Comparison of ENCODE assay signal across 8 mouse cellular contexts in the genomic region with DNA sequence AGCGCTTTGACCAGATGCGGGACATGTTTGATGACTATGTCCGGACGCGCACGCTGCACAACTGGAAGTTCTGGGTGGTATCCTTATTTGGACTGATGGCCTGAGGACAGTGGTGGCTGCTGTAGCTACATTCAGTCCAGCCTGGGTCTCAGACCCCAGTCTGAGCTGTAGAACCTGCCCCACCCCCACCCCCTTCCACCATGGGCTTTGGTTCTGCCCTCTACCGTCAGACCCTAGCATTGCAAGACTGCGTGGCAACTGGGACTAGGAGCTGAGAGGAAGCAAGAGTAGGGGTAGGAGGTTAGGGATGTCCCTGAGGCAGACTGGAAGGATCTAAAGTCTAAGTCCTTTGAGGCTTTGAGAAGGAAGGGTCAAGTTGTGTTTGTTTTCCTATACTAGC. TPM values are rescaled to one million over a fixed set of nuclear protein-coding genes. Genes with fewer than 3 reads are reported as not detected.
DNase-seq lines count a peak whose midpoint lies in the region; ATAC-seq lines count a peak whose summit lies in the region.

No protein-coding gene starts in this region.

- H3K4me2 ChIP-seq in heart, embryonic 16.5 days (ENCODE audit: low read depth, low read length) = peak overlapping the region; percentile 52
- peak overlapping the region; percentile 46 for H3K4me2 ChIP-seq in limb, embryonic 13.5 days (replicated peaks)
- peak overlapping the region; percentile 36 for H3K4me2 ChIP-seq in midbrain, embryonic 12.5 days (replicated peaks)

- H3K27me3 ChIP-seq in heart, embryonic 16.5 days (ENCODE audit: control insufficient read depth, insufficient read depth, low read length) = peaks cover 37% of the 10 kb centered on the region
- peaks cover 56% of the 10 kb centered on the region for H3K27me3 ChIP-seq in limb, embryonic 13.5 days
- peaks cover 57% of the 10 kb centered on the region for H3K27me3 ChIP-seq in midbrain, embryonic 12.5 days

- H3K27ac ChIP-seq in heart, embryonic 16.5 days (ENCODE audit: low read length) = no peak overlapping the region
- no peak overlapping the region for H3K27ac ChIP-seq in limb, embryonic 13.5 days
- no peak overlapping the region for H3K27ac ChIP-seq in midbrain, embryonic 12.5 days (replicated peaks)

- 4% methylated on average over 8 of the region's 8 CpGs for WGBS in heart, embryonic 16.5 days
- WGBS in limb, embryonic 13.5 days = 3% methylated on average over 8 of the region's 8 CpGs
- WGBS in midbrain, embryonic 12.5 days = 4% methylated on average over 8 of the region's 8 CpGs

- peaks cover 4% of the 10 kb centered on the region; the same call in 1 of the 2 replicates for H3K9me3 ChIP-seq in heart, embryonic 16.5 days (replicated peaks; ENCODE audit: control insufficient read depth, low read length)
- no peaks in the 10 kb centered on the region for H3K9me3 ChIP-seq in limb, embryonic 13.5 days
- no peaks in the 10 kb centered on the region for H3K9me3 ChIP-seq in midbrain, embryonic 12.5 days

- DNase-seq in ovary, postnatal 36 days (ENCODE audit: low spot score) = peak; percentile 42
- DNase-seq in ovary, adult 18-20 months (ENCODE audit: low spot score) = no peak
- peak; percentile 57 for DNase-seq in testis, postnatal 10 days (ENCODE audit: low spot score)
- DNase-seq in T-cell, adult 2 months (ENCODE audit: low spot score) = no peak

- H3K4me3 ChIP-seq in heart, embryonic 16.5 days (ENCODE audit: low read length) = peak overlapping the region; percentile 27
- H3K4me3 ChIP-seq in limb, embryonic 13.5 days = peak overlapping the region; percentile 7
- H3K4me3 ChIP-seq in midbrain, embryonic 12.5 days = 0 out of 2 replicates have a peak overlapping the region, but pooled peaks have one; percentile 13

- H3K36me3 ChIP-seq in heart, embryonic 16.5 days (ENCODE audit: control insufficient read depth, insufficient read depth) = no peaks in the 10 kb centered on the region
- no peaks in the 10 kb centered on the region for H3K36me3 ChIP-seq in limb, embryonic 13.5 days
- no peaks in the 10 kb centered on the region for H3K36me3 ChIP-seq in midbrain, embryonic 12.5 days

- peaks cover 5% of the 10 kb centered on the region; the same call in 1 of the 2 replicates for H3K4me1 ChIP-seq in heart, embryonic 16.5 days (ENCODE audit: control insufficient read depth, insufficient read depth, low read length)
- peaks cover 13% of the 10 kb centered on the region for H3K4me1 ChIP-seq in limb, embryonic 13.5 days
- H3K4me1 ChIP-seq in midbrain, embryonic 12.5 days = peaks cover 8% of the 10 kb centered on the region; the same call in 1 of the 2 replicates

- ATAC-seq in common myeloid progenitor, adult 5-6 weeks (replicated peaks; ENCODE audit: low read depth, poor library complexity, severe bottlenecking) = peak; percentile 74
- ATAC-seq in heart, embryonic 16.5 days (replicated peaks; ENCODE audit: extremely low read depth, insufficient read depth, low FRiP score) = peak; percentile 28
- ATAC-seq in limb, embryonic 13.5 days (ENCODE audit: low FRiP score, low read depth) = no peak
- ATAC-seq in midbrain, embryonic 12.5 days (ENCODE audit: low FRiP score, low read depth) = no peak

- no peak overlapping the region for H3K9ac ChIP-seq in heart, embryonic 16.5 days (ENCODE audit: low read length)
- no peak overlapping the region for H3K9ac ChIP-seq in limb, embryonic 13.5 days
- no peak overlapping the region for H3K9ac ChIP-seq in midbrain, embryonic 12.5 days (replicated peaks)

RNA-seq across cellular contexts. Expression of a gene that starts 14.9 kb away (rescaled TPM):
- 12.7 and 18.0 TPM in 2 replicates for total RNA-seq in common myeloid progenitor, adult 5-6 weeks (2017)
- polyA plus RNA-seq in heart, embryonic 16.5 days (2015; fragmentation: Nextera tagmentation; extraction: Ambion mirVana) = 18.9 and 20.3 TPM in 2 replicates
- polyA plus RNA-seq in limb, embryonic 13.5 days (2015; fragmentation: Nextera tagmentation; extraction: Ambion mirVana) = 29.0 and 32.5 TPM in 2 replicates
- polyA plus RNA-seq in midbrain, embryonic 12.5 days (2016; fragmentation: Nextera tagmentation; extraction: Ambion mirVana) = 26.3 and 26.5 TPM in 2 replicates

RNA-seq across cellular contexts. Expression of a gene that starts 33.5 kb away (rescaled TPM):
- 30.3 and 32.8 TPM in 2 replicates for total RNA-seq in common myeloid progenitor, adult 5-6 weeks (2017)
- polyA plus RNA-seq in heart, embryonic 16.5 days (2015; fragmentation: Nextera tagmentation; extraction: Ambion mirVana) = 40.1 and 47.7 TPM in 2 replicates
- 47.3 and 50.0 TPM in 2 replicates for polyA plus RNA-seq in limb, embryonic 13.5 days (2015; fragmentation: Nextera tagmentation; extraction: Ambion mirVana)
- polyA plus RNA-seq in midbrain, embryonic 12.5 days (2016; fragmentation: Nextera tagmentation; extraction: Ambion mirVana) = 46.8 and 49.6 TPM in 2 replicates

RNA-seq across cellular contexts. Expression of a gene that starts 44.8 kb away (rescaled TPM):
- not detected in 2 replicates for total RNA-seq in common myeloid progenitor, adult 5-6 weeks (2017)
- 2.2 and 2.4 TPM in 2 replicates for polyA plus RNA-seq in heart, embryonic 16.5 days (2015; fragmentation: Nextera tagmentation; extraction: Ambion mirVana)
- polyA plus RNA-seq in limb, embryonic 13.5 days (2015; fragmentation: Nextera tagmentation; extraction: Ambion mirVana) = 1.6 and 2.2 TPM in 2 replicates
- 2.0 and 2.1 TPM in 2 replicates for polyA plus RNA-seq in midbrain, embryonic 12.5 days (2016; fragmentation: Nextera tagmentation; extraction: Ambion mirVana)

RNA-seq across cellular contexts. Expression of a gene that starts 52.5 kb away (rescaled TPM):
- 168 and 188 TPM in 2 replicates for total RNA-seq in common myeloid progenitor, adult 5-6 weeks (2017)
- 21.1 and 22.9 TPM in 2 replicates for polyA plus RNA-seq in heart, embryonic 16.5 days (2015; fragmentation: Nextera tagmentation; extraction: Ambion mirVana)
- 48.9 and 50.3 TPM in 2 replicates for polyA plus RNA-seq in limb, embryonic 13.5 days (2015; fragmentation: Nextera tagmentation; extraction: Ambion mirVana)
- polyA plus RNA-seq in midbrain, embryonic 12.5 days (2016; fragmentation: Nextera tagmentation; extraction: Ambion mirVana) = 68.1 and 70.4 TPM in 2 replicates

RNA-seq across cellular contexts. Expression of a gene that starts 56.5 kb away (rescaled TPM):
- total RNA-seq in common myeloid progenitor, adult 5-6 weeks (2017) = not detected in 2 replicates
- polyA plus RNA-seq in heart, embryonic 16.5 days (2015; fragmentation: Nextera tagmentation; extraction: Ambion mirVana) = 1.8 and 2.4 TPM in 2 replicates
- 12.7 and 15.1 TPM in 2 replicates for polyA plus RNA-seq in limb, embryonic 13.5 days (2015; fragmentation: Nextera tagmentation; extraction: Ambion mirVana)
- polyA plus RNA-seq in midbrain, embryonic 12.5 days (2016; fragmentation: Nextera tagmentation; extraction: Ambion mirVana) = 28.2 and 32.1 TPM in 2 replicates

Comparison
In these comparisons a context has a peak if more than half of its experiments do, and no peak if none do; other contexts are left out.
1. DNase-seq: peak in ovary, postnatal 36 days (single experiment) and testis, postnatal 10 days (single experiment); none in ovary, adult 18-20 months (single experiment) and T-cell, adult 2 months (single experiment).
2. ATAC-seq: peak in common myeloid progenitor, adult 5-6 weeks (single experiment) and heart, embryonic 16.5 days (single experiment); none in limb, embryonic 13.5 days (single experiment) and midbrain, embryonic 12.5 days (single experiment).
3. Peak in every context shown above with its lines, with median percentiles within 50 percentile points of each other: H3K4me2 ChIP-seq and H3K4me3 ChIP-seq.